Mouse (Mus musculus): ENCODE measurements around the gene Bin2.

- TF ChIP-seq POLR2A (IDR thresholded peaks at IDR 0.05; ENCODE audit: borderline replicate concordance, extremely low read depth, low read depth, low read length) (no peak), CTCF (IDR thresholded peaks at IDR 0.05; ENCODE audit: insufficient read depth, low read length) (no peak)
These were observed 8.3 kb upstream of the Bin2 start for GRCm38 (mm10) chr15:100677675-100678074.
